In the genomic region with DNA sequence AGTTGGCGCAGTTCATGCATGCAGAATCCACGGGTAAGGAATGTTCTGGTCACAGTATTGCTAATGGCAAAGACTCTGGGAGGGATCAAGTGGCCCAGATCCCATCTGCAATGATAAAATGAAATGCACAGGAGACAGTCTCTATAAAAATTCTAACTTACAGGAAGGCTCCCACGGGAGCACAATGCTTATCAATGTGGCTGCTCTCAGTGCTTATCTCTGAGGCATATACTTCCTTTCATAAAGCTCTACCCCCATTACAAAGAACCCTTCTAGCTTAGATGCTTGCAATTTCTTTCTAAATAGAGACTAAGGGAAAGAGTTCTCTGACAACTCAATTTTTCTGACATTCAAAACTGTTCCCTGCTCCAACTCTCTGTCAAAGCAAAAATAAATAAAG, we compare ENCODE assay signal across 16 mouse cellular contexts. TPM values are rescaled to one million over a fixed set of nuclear protein-coding genes. Genes with fewer than 3 reads are reported as not detected.
"Had no signal": no experiment of that assay in that cellular context is flagged by ENCODE, and none has a peak within 500 bp of the region (broad histone marks: within the 10 kb centered on the region; RNA-seq: fewer than 3 reads in every experiment).

No protein-coding gene starts in this region.

- H3K27ac ChIP-seq: left cerebral cortex, adult 2 months; limb, embryonic 15.5 days; liver, embryonic 13.5 days; midbrain, embryonic 10.5 days; neural tube, embryonic 15.5 days; stomach, postnatal 0 days had no signal

- H3K36me3 ChIP-seq: limb, embryonic 15.5 days; liver, embryonic 13.5 days; midbrain, embryonic 10.5 days; neural tube, embryonic 15.5 days had no signal

- H3K27me3 ChIP-seq: limb, embryonic 15.5 days; liver, embryonic 13.5 days; neural tube, embryonic 15.5 days had no signal

- H3K4me2 ChIP-seq: limb, embryonic 15.5 days; liver, embryonic 13.5 days; neural tube, embryonic 15.5 days had no signal

- H3K9ac ChIP-seq: limb, embryonic 15.5 days; liver, embryonic 13.5 days; liver, postnatal 0 days; neural tube, embryonic 15.5 days had no signal

- H3K4me3 ChIP-seq: left cerebral cortex, adult 2 months; limb, embryonic 15.5 days; liver, embryonic 13.5 days; midbrain, embryonic 10.5 days; myocyte; neural tube, embryonic 15.5 days had no signal

- ATAC-seq: liver, postnatal 0 days had no signal

- H3K9me3 ChIP-seq: limb, embryonic 15.5 days; liver, embryonic 13.5 days; midbrain, embryonic 10.5 days; neural tube, embryonic 15.5 days had no signal

- DNase-seq: kidney, postnatal 25 days; liver, embryonic 13.5 days; liver, postnatal 0 days; lung, postnatal 36 days; midbrain, embryonic 14.5 days; right cerebral cortex, adult 18-20 months; right cerebral cortex, postnatal 25 days; thymus, postnatal 4 days had no signal

RNA-seq across cellular contexts. Expression of gene Cemip, which starts 35.5 kb away (rescaled TPM):
- total RNA-seq: megakaryocyte progenitor cell, adult 5-6 weeks had no signal
- polyA plus RNA-seq: limb, embryonic 11.5 days; liver, postnatal 0 days had no signal
